Mouse (Mus musculus) small intestine, adult 2 months (tissue): ENCODE results near the gene 9230112D13Rik.

Source experiments
- CTCF ChIP-seq: fragments of 200-500 bp; IDR thresholded peaks from 2 replicates; pipeline ENCODE4 v1.5.1; 2012; ENCODE audit warnings: low read depth, mild to moderate bottlenecking, control low read depth, inconsistent platforms, low read length, moderate library complexity, mixed read lengths; ENCODE audit not compliant: insufficient replicate concordance, insufficient read length; ENCODE audit errors: extremely low read depth
- POLR2A ChIP-seq: fragments of 200-500 bp; IDR thresholded peaks from 2 replicates; pipeline ENCODE4 v1.6.1; 2012; ENCODE audit warnings: low read depth, mild to moderate bottlenecking, control low read depth, inconsistent platforms, low read length, moderate library complexity

- TF ChIP-seq POLR2A (no peak), CTCF (peak; percentile 20; the same call in 1 of the 2 replicates)
These were observed 8.5 kb downstream of the 9230112D13Rik start for GRCm38 (mm10) chr14:34514120-34514519.
